Mouse (Mus musculus): ENCODE measurements around the gene Myo3a. TPM values are rescaled to one million over a fixed set of nuclear protein-coding genes. Genes with fewer than 3 reads are reported as not detected.

The Myo3a gene
- polyA plus RNA-seq, 1 experiment from 2014 or later, result not detected

GRCm38 (mm10) chr2:22620534-22620933 lies 393.2 kb downstream of the Myo3a start:
- ATAC-seq, result no peak

GRCm38 (mm10) chr2:22620978-22621827 lies 393.9 kb downstream of the Myo3a start:
- Histone ChIP-seq H3K9me3 (ENCODE audit: low read length) (no peaks in the 10 kb centered on the region), H3K36me3 (replicated peaks; ENCODE audit: insufficient read depth, low read length) (no peaks in the 10 kb centered on the region), H3K27me3 (ENCODE audit: insufficient read depth, low read length) (peaks cover 74% of the 10 kb centered on the region), H3K4me1 (ENCODE audit: insufficient read depth) (peaks cover 10% of the 10 kb centered on the region), H3K4me2 (ENCODE audit: low read depth, low read length) (no peak overlapping the region), H3K9ac (replicated peaks) (no peak overlapping the region), H3K4me3 (ENCODE audit: low read depth, low read length) (no peak overlapping the region), H3K27ac (ENCODE audit: low read depth) (no peak overlapping the region)
- TF ChIP-seq CTCF (IDR thresholded peaks at IDR 0.05; ENCODE audit: low read depth) (no peak), EP300 (IDR thresholded peaks at IDR 0.05; ENCODE audit: low read depth) (no peak)
- ATAC-seq, result no peak
- WGBS (ENCODE audit: insufficient replicate concordance), result 5% methylated on average over 20 of the region's 20 CpGs
- no peak for DNase-seq

More at GRCm38 (mm10) chr2:22620534-22620933, 393.2 kb downstream of the Myo3a start:
- H3K36me3 ChIP-seq (replicated peaks; ENCODE audit: insufficient read depth, low read length), result no peaks in the 10 kb centered on the region
- 14% methylated on average over 7 of the region's 7 CpGs for WGBS (ENCODE audit: insufficient replicate concordance)
- H3K27me3 ChIP-seq (ENCODE audit: insufficient read depth, low read length), result peaks cover 69% of the 10 kb centered on the region
- no peak overlapping the region for H3K9ac ChIP-seq (replicated peaks)
- no peak for TF ChIP-seq CTCF (IDR thresholded peaks at IDR 0.05; ENCODE audit: low read depth)
- no peak for TF ChIP-seq EP300 (IDR thresholded peaks at IDR 0.05; ENCODE audit: low read depth)
- no peak for DNase-seq
- no peak overlapping the region for H3K4me3 ChIP-seq (ENCODE audit: low read depth, low read length)
- H3K27ac ChIP-seq (ENCODE audit: low read depth), result no peak overlapping the region
- no peaks in the 10 kb centered on the region for H3K9me3 ChIP-seq (ENCODE audit: low read length)
- peaks cover 10% of the 10 kb centered on the region for H3K4me1 ChIP-seq (ENCODE audit: insufficient read depth)
- no peak overlapping the region for H3K4me2 ChIP-seq (ENCODE audit: low read depth, low read length)

GRCm38 (mm10) chr2:22621828-22622731 lies 394.8 kb downstream of the Myo3a start, which contains the start of gene Gad2:
Gene Gad2 (plus strand): TSS chr2:22622205.
- 1% methylated on average over 55 of the region's 55 CpGs for WGBS (ENCODE audit: insufficient replicate concordance)
- Histone ChIP-seq H3K27me3 (ENCODE audit: insufficient read depth, low read length) (peaks cover 76% of the 10 kb centered on the region), H3K4me1 (ENCODE audit: insufficient read depth) (peaks cover 10% of the 10 kb centered on the region), H3K9me3 (ENCODE audit: low read length) (no peaks in the 10 kb centered on the region), H3K36me3 (replicated peaks; ENCODE audit: insufficient read depth, low read length) (no peaks in the 10 kb centered on the region), H3K27ac (ENCODE audit: low read depth) (no peak within 1 kb of the TSS), H3K4me2 (ENCODE audit: low read depth, low read length) (peak within 1 kb of the TSS; percentile 40), H3K4me3 (ENCODE audit: low read depth, low read length) (peak within 1 kb of the TSS; percentile 8; the same call in 1 of the 2 replicates), H3K9ac (replicated peaks) (no peak within 1 kb of the TSS)
- TF ChIP-seq CTCF (IDR thresholded peaks at IDR 0.05; ENCODE audit: low read depth) (no peak), EP300 (IDR thresholded peaks at IDR 0.05; ENCODE audit: low read depth) (no peak)
- ATAC-seq (no peak), DNase-seq (peak; percentile 25)

GRCm38 (mm10) chr2:22623111-22624070 lies 396.1 kb downstream of the Myo3a start:
- WGBS (ENCODE audit: insufficient replicate concordance), result 2% methylated on average over 60 of the region's 60 CpGs
- Histone ChIP-seq H3K27me3 (ENCODE audit: insufficient read depth, low read length) (peaks cover 69% of the 10 kb centered on the region), H3K4me2 (ENCODE audit: low read depth, low read length) (no peak overlapping the region), H3K9ac (replicated peaks) (no peak overlapping the region), H3K36me3 (replicated peaks; ENCODE audit: insufficient read depth, low read length) (no peaks in the 10 kb centered on the region), H3K9me3 (ENCODE audit: low read length) (no peaks in the 10 kb centered on the region), H3K4me1 (ENCODE audit: insufficient read depth) (peaks cover 10% of the 10 kb centered on the region), H3K4me3 (ENCODE audit: low read depth, low read length) (peak overlapping the region; percentile 10; the same call in 1 of the 2 replicates), H3K27ac (ENCODE audit: low read depth) (no peak overlapping the region)
- TF ChIP-seq EP300 (IDR thresholded peaks at IDR 0.05; ENCODE audit: low read depth) (no peak), CTCF (IDR thresholded peaks at IDR 0.05; ENCODE audit: low read depth) (no peak)
- DNase-seq (no peak), ATAC-seq (no peak)

GRCm38 (mm10) chr2:22624188-22624975 lies 397.1 kb downstream of the Myo3a start:
- Histone ChIP-seq H3K9me3 (ENCODE audit: low read length) (no peaks in the 10 kb centered on the region), H3K27me3 (ENCODE audit: insufficient read depth, low read length) (peaks cover 66% of the 10 kb centered on the region), H3K9ac (replicated peaks) (no peak overlapping the region), H3K4me2 (ENCODE audit: low read depth, low read length) (no peak overlapping the region), H3K36me3 (replicated peaks; ENCODE audit: insufficient read depth, low read length) (no peaks in the 10 kb centered on the region), H3K4me1 (ENCODE audit: insufficient read depth) (peaks cover 10% of the 10 kb centered on the region), H3K27ac (ENCODE audit: low read depth) (no peak overlapping the region), H3K4me3 (ENCODE audit: low read depth, low read length) (no peak overlapping the region)
- no peak for DNase-seq
- no peak for ATAC-seq
- no peak for TF ChIP-seq EP300 (IDR thresholded peaks at IDR 0.05; ENCODE audit: low read depth)
- TF ChIP-seq CTCF (IDR thresholded peaks at IDR 0.05; ENCODE audit: low read depth), result no peak
- 5% methylated on average over 27 of the region's 27 CpGs for WGBS (ENCODE audit: insufficient replicate concordance)
